In the genomic region with DNA sequence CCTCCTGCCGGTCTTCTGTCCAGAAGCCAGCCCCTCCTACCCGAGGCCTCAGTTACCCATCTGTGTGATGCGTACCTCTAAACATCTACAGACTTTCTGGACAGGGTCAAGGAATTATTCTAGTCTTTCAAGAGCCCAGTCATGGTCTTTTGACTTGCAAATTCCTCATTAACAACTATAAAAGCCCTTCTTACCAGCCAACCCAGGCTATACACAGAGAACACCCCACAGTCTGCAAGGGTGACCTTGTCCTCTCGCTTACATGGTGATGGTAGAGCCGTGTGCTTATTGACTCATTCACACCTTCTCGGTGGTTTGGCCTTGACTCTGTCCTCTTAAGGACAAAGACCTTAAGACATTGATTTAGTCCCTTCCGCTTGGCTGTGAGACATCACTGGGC, we compare ENCODE assay signal across 22 mouse cellular contexts. TPM values are rescaled to one million over a fixed set of nuclear protein-coding genes. Genes with fewer than 3 reads are reported as not detected.
"Had no signal": no experiment of that assay in that cellular context is flagged by ENCODE, and none has a peak within 500 bp of the region (broad histone marks: within the 10 kb centered on the region; RNA-seq: fewer than 3 reads in every experiment).

No protein-coding gene starts in this region.

- H3K4me1 ChIP-seq: midbrain, embryonic 12.5 days; neural tube, embryonic 13.5 days; neural tube, embryonic 15.5 days had no signal

- DNase-seq: lung, adult 18-20 months; lung, embryonic 14.5 days; lung, postnatal 10 days; lung, postnatal 4 days; midbrain, embryonic 14.5 days; retina, postnatal 1 day; right cerebral cortex, adult 18-20 months; right cerebral cortex, postnatal 25 days; right cerebral cortex, postnatal 4 days; spleen, adult 18-20 months; thymus, adult 18-20 months; thymus, postnatal 14 days; thymus, postnatal 36 days had no signal

- H3K9ac ChIP-seq: lung, embryonic 14.5 days; midbrain, embryonic 12.5 days; neural tube, embryonic 13.5 days; neural tube, embryonic 15.5 days had no signal

- H3K27me3 ChIP-seq: neural tube, embryonic 13.5 days; neural tube, embryonic 15.5 days had no signal

- H3K27ac ChIP-seq: midbrain, embryonic 10.5 days; midbrain, embryonic 12.5 days; neural tube, embryonic 13.5 days; neural tube, embryonic 15.5 days had no signal

- H3K9me3 ChIP-seq: midbrain, embryonic 10.5 days; midbrain, embryonic 12.5 days; neural tube, embryonic 13.5 days; neural tube, embryonic 15.5 days had no signal

- H3K4me3 ChIP-seq: midbrain, embryonic 10.5 days; midbrain, embryonic 12.5 days; myocyte; neural tube, embryonic 13.5 days; neural tube, embryonic 15.5 days had no signal

- H3K36me3 ChIP-seq: midbrain, embryonic 10.5 days; midbrain, embryonic 12.5 days; neural tube, embryonic 13.5 days; neural tube, embryonic 15.5 days had no signal

RNA-seq across cellular contexts. Expression of a gene that starts 12.3 kb away (rescaled TPM):
- total RNA-seq: megakaryocyte, adult 5-6 weeks; megakaryocyte-erythroid progenitor cell, adult 5-6 weeks had no signal
- polyA plus RNA-seq: myocyte; neural tube, embryonic 11.5 days; small intestine, adult 2 months had no signal

RNA-seq across cellular contexts. Expression of a gene that starts 42.7 kb away (rescaled TPM):
- total RNA-seq: megakaryocyte, adult 5-6 weeks; megakaryocyte-erythroid progenitor cell, adult 5-6 weeks had no signal
